Mouse (Mus musculus) B cell, adult 62 days (primary cell): ENCODE data around the gene Olfr1322. TPM values are rescaled to one million over a fixed set of nuclear protein-coding genes. Genes with fewer than 3 reads are reported as not detected.

Experiments
- total RNA-seq: library from RNA; stranded (reverse); gene quantifications from 4 replicates; pipeline ENCODE4 v1.2.4, GENCODE M21; 2023

Gene Olfr1322
- total RNA-seq, result not detected in 4 replicates

GRCm38 (mm10) chrX:49891383-49891782 is at the start of gene Olfr1322:
Olfr1322 (minus strand) TSS chrX:49891483.

Other genes with a start within 250 kb of the Olfr1322 start
- gene Olfr1320, start 219.2 kb downstream of the Olfr1322 start, total RNA-seq, result not detected in 4 replicates
- not detected in 4 replicates for gene Olfr1321, start 156.4 kb downstream of the Olfr1322 start, total RNA-seq
- gene Igsf1, start 93.7 kb downstream of the Olfr1322 start, total RNA-seq, result not detected in 4 replicates
- gene Olfr1323, start 127.9 kb upstream of the Olfr1322 start, total RNA-seq, result not detected in 4 replicates